Mouse (Mus musculus): ENCODE measurements around the gene Tap1. TPM values are rescaled to one million over a fixed set of nuclear protein-coding genes. Genes with fewer than 3 reads are reported as not detected.

Gene Tap1
- polyA plus RNA-seq, 1 experiment, result 55.9 TPM

DNA sequence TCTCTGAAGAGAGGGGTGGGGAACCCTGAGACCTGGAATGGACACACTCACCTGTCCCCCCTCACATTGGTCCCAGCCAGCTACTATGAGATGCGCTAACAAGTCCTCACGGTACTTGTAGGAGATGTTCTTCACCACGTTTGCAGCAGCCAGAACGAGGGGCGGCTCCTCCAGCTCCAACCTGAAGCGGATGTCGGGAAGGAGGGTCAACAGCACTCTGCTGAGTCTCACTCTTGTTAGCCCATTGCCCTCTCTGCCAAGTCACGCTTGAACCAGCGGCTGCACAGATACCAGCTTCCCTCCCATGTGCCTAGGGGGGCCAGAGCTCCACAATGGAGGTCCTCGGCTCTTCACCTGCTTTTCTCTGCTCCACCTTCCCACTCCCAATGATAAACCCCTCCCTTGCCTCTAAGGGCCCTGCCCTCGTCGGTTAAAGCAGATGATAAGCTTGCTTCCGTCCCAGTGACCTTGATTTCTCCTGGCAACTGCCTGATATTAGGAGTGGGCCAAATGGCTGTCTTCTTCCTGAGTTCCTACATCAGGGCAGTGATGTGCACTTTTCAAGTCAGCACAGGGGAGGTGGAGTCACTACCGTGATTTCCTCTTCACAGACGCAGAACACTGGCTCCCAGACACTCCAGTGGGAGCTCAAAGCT lies 3.7 kb upstream of the Tap1 start:
- WGBS, result 76% methylated on average over 15 of the region's 15 CpGs
- Histone ChIP-seq H3K4me1 (ENCODE audit: control insufficient read depth, insufficient read depth, low read length) (peaks cover 2% of the 10 kb centered on the region), H3K4me3 (replicated peaks; ENCODE audit: control insufficient read depth, low read depth, low read length) (no peak overlapping the region), H3K27ac (ENCODE audit: control insufficient read depth, insufficient read depth, low read depth, low read length, poor library complexity) (no peak overlapping the region)
- TF ChIP-seq POLR2A (IDR thresholded peaks at IDR 0.05; ENCODE audit: borderline replicate concordance, control insufficient read depth, low read depth, low read length), result no peak
- no peak for TF ChIP-seq CTCF (IDR thresholded peaks at IDR 0.05; ENCODE audit: control insufficient read depth, insufficient read depth, low read length)

DNA sequence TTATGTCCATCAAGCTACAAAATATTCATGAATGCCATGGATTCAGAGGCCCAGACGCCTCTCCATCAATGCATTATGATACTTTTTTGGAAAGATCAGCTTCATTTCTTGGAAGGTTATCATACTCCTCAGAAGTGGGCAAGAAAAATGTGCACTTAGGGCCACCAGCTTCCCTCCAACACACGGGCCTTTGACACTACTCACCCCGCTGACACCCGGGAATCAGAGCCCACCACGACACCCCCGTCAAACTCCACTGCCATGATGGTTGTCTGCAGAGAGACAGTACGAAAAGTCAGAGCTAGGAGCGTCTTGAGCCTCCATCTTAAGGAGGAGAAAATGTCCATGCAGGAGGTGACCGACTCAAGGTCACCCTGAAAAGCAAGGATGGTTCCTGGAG lies 1.8 kb upstream of the Tap1 start:
- Histone ChIP-seq H3K4me1 (ENCODE audit: control insufficient read depth, insufficient read depth, low read length) (peaks cover 2% of the 10 kb centered on the region), H3K4me3 (replicated peaks; ENCODE audit: control insufficient read depth, low read depth, low read length) (no peak overlapping the region), H3K27ac (ENCODE audit: control insufficient read depth, insufficient read depth, low read depth, low read length, poor library complexity) (no peak overlapping the region)
- WGBS, result 74% methylated on average over 9 of the region's 9 CpGs
- TF ChIP-seq CTCF (IDR thresholded peaks at IDR 0.05; ENCODE audit: control insufficient read depth, insufficient read depth, low read length) (no peak), POLR2A (IDR thresholded peaks at IDR 0.05; ENCODE audit: borderline replicate concordance, control insufficient read depth, low read depth, low read length) (no peak)

DNA sequence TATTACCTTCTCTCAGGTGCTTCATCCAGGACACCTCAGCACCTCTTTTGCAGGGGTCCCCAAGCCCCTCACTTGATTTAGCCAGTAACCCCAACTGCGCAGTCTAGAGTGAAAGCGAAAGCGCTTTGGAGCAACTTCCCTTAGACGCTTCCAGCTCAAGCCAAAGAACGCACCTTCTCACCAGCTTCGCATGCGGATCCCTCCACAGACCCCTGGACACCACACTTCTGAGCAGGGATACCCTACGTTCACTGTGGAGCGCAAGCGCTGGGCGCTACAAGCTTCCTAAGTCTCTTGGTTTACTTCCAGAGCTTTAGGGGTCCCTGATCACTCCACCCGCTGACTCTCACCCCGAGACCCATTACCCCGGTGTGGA lies 480 bp upstream of the Tap1 start:
- under 1% methylated on average over 14 of the region's 14 CpGs for WGBS
- Histone ChIP-seq H3K27ac (ENCODE audit: control insufficient read depth, insufficient read depth, low read depth, low read length, poor library complexity) (peak overlapping the region; percentile 94), H3K4me1 (ENCODE audit: control insufficient read depth, insufficient read depth, low read length) (peaks cover 2% of the 10 kb centered on the region), H3K4me3 (replicated peaks; ENCODE audit: control insufficient read depth, low read depth, low read length) (peak overlapping the region; percentile 97)
- TF ChIP-seq POLR2A (IDR thresholded peaks at IDR 0.05; ENCODE audit: borderline replicate concordance, control insufficient read depth, low read depth, low read length), result no peak
- TF ChIP-seq CTCF (IDR thresholded peaks at IDR 0.05; ENCODE audit: control insufficient read depth, insufficient read depth, low read length), result no peak

DNA sequence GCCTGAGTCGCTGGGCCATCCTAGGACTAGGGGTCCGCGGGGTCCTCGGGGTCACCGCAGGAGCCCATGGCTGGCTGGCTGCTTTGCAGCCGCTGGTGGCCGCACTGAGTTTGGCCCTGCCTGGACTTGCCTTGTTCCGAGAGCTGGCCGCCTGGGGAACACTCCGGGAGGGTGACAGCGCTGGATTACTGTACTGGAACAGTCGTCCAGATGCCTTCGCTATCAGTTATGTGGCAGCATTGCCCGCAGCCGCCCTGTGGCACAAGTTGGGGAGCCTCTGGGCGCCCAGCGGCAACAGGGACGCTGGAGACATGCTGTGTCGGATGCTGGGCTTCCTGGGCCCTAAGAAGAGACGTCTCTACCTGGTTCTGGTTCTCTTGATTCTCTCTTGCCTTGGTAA lies 657 bp downstream of the Tap1 start:
- Histone ChIP-seq H3K27ac (ENCODE audit: control insufficient read depth, insufficient read depth, low read depth, low read length, poor library complexity) (peak overlapping the region; percentile 94), H3K4me3 (replicated peaks; ENCODE audit: control insufficient read depth, low read depth, low read length) (peak overlapping the region; percentile 97), H3K4me1 (ENCODE audit: control insufficient read depth, insufficient read depth, low read length) (peaks cover 2% of the 10 kb centered on the region)
- TF ChIP-seq POLR2A (IDR thresholded peaks at IDR 0.05; ENCODE audit: borderline replicate concordance, control insufficient read depth, low read depth, low read length) (no peak), CTCF (IDR thresholded peaks at IDR 0.05; ENCODE audit: control insufficient read depth, insufficient read depth, low read length) (no peak)
- under 1% methylated on average over 20 of the region's 20 CpGs for WGBS

DNA sequence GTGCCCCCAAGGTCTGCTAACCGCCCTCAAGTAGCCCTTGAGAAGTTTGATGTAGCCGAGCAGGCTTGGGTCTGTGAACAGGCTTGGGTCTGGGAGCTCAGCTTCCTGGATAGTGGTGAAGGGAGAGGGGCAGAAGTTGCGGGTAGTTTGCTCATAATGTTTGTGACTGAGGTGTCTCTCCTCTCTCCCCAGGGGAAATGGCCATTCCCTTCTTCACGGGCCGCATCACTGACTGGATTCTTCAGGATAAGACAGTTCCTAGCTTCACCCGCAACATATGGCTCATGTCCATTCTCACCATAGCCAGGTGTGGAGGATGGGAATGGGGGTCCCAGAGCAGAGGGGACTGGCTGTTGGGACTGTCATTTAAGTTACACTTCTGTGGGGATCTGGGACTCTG lies 1.6 kb downstream of the Tap1 start:
- Histone ChIP-seq H3K4me1 (ENCODE audit: control insufficient read depth, insufficient read depth, low read length) (peaks cover 2% of the 10 kb centered on the region), H3K27ac (ENCODE audit: control insufficient read depth, insufficient read depth, low read depth, low read length, poor library complexity) (no peak overlapping the region), H3K4me3 (replicated peaks; ENCODE audit: control insufficient read depth, low read depth, low read length) (peak overlapping the region; percentile 34)
- TF ChIP-seq POLR2A (IDR thresholded peaks at IDR 0.05; ENCODE audit: borderline replicate concordance, control insufficient read depth, low read depth, low read length), result no peak
- TF ChIP-seq CTCF (IDR thresholded peaks at IDR 0.05; ENCODE audit: control insufficient read depth, insufficient read depth, low read length), result no peak
- 34% methylated on average over 6 of the region's 6 CpGs for WGBS

DNA sequence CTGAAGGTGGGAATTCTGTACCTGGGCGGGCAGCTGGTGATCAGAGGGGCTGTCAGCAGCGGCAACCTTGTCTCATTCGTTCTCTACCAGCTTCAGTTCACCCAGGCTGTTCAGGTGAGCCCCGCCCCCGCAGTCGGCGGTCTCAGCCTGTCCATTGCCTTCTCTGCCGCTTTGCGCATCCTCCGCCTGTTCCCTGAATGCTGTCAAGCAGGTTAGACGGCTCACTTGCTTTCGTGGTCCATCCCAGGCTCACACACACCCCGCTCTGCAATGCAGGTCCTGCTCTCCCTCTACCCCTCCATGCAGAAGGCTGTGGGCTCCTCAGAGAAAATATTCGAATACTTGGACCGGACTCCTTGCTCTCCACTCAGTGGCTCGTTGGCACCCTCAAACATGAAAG lies 5.5 kb downstream of the Tap1 start:
- WGBS, result 87% methylated on average over 16 of the region's 16 CpGs

DNA sequence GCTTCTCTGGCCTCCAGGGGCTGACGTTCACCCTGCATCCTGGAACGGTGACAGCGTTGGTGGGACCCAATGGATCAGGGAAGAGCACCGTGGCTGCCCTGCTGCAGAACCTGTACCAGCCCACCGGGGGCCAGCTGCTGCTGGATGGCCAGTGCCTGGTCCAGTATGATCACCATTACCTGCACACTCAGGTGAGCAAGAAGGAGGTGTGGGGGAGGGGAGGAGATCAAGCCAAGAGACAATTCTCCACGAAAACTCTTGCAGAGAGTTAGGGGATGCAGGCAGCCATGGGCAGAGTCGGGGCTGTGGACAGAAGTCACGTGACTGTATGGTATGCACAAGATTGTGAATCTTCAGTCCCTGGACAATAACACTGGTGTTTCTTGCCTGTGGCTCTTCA lies 6.1 kb downstream of the Tap1 start:
- H3K4me1 ChIP-seq (ENCODE audit: control insufficient read depth, insufficient read depth, low read length), result peaks cover 1% of the 10 kb centered on the region; the same call in 1 of the 2 replicates
- H3K27ac ChIP-seq (ENCODE audit: control insufficient read depth, insufficient read depth, low read depth, low read length, poor library complexity), result no peak overlapping the region
- TF ChIP-seq POLR2A (IDR thresholded peaks at IDR 0.05; ENCODE audit: borderline replicate concordance, control insufficient read depth, low read depth, low read length) (no peak), CTCF (IDR thresholded peaks at IDR 0.05; ENCODE audit: control insufficient read depth, insufficient read depth, low read length) (no peak)
- no peak overlapping the region for H3K4me3 ChIP-seq (replicated peaks; ENCODE audit: control insufficient read depth, low read depth, low read length)
- 74% methylated on average over 8 of the region's 8 CpGs for WGBS

More for the DNA sequence above, 5.5 kb downstream of the Tap1 start:
- no peak overlapping the region for H3K27ac ChIP-seq (ENCODE audit: control insufficient read depth, insufficient read depth, low read depth, low read length, poor library complexity)
- H3K4me1 ChIP-seq (ENCODE audit: control insufficient read depth, insufficient read depth, low read length), result peaks cover 1% of the 10 kb centered on the region; the same call in 1 of the 2 replicates
- no peak overlapping the region for H3K4me3 ChIP-seq (replicated peaks; ENCODE audit: control insufficient read depth, low read depth, low read length)
- TF ChIP-seq POLR2A (IDR thresholded peaks at IDR 0.05; ENCODE audit: borderline replicate concordance, control insufficient read depth, low read depth, low read length) (no peak), CTCF (IDR thresholded peaks at IDR 0.05; ENCODE audit: control insufficient read depth, insufficient read depth, low read length) (no peak)

DNA sequence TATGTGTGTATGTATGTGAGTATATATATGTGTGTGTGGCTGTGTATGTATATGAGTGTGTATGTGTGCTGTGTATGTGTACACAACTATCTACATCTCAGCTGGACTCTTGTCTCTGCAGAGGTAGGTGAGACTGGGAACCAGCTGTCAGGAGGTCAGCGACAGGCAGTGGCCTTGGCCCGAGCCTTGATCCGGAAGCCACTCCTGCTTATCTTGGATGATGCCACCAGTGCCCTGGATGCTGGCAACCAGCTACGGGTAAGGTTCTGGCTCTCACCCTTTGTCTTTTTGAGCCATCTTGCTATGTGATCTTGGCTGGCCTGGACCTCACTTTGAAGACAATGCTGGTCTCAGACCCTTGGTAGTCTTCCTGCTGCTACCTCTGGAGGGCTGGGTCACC lies 7.4 kb downstream of the Tap1 start:
- TF ChIP-seq POLR2A (IDR thresholded peaks at IDR 0.05; ENCODE audit: borderline replicate concordance, control insufficient read depth, low read depth, low read length), result no peak
- TF ChIP-seq CTCF (IDR thresholded peaks at IDR 0.05; ENCODE audit: control insufficient read depth, insufficient read depth, low read length), result no peak
- 90% methylated on average over 4 of the region's 4 CpGs for WGBS
- H3K4me1 ChIP-seq (ENCODE audit: control insufficient read depth, insufficient read depth, low read length), result peaks cover 1% of the 10 kb centered on the region; the same call in 1 of the 2 replicates
- no peak overlapping the region for H3K4me3 ChIP-seq (replicated peaks; ENCODE audit: control insufficient read depth, low read depth, low read length)
- H3K27ac ChIP-seq (ENCODE audit: control insufficient read depth, insufficient read depth, low read depth, low read length, poor library complexity), result no peak overlapping the region

DNA sequence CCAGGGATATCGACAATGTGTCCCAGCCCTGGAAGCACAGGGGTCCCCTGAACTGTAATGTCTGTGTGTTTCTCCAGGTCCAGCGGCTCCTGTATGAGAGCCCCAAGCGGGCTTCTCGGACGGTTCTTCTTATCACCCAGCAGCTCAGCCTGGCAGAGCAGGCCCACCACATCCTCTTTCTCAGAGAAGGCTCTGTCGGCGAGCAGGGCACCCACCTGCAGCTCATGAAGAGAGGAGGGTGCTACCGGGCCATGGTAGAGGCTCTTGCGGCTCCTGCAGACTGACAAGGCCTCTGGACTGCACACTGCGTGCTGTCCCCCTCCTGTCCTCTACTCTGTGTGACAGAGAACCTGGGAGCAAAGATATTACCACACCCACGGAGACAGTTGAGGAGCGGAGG lies 9.1 kb downstream of the Tap1 start:
- WGBS, result 6% methylated on average over 12 of the region's 12 CpGs
- TF ChIP-seq POLR2A (IDR thresholded peaks at IDR 0.05; ENCODE audit: borderline replicate concordance, control insufficient read depth, low read depth, low read length) (peak; percentile 23; the same call in 1 of the 2 replicates), CTCF (IDR thresholded peaks at IDR 0.05; ENCODE audit: control insufficient read depth, insufficient read depth, low read length) (no peak)
- peak overlapping the region; percentile 58 for H3K27ac ChIP-seq (ENCODE audit: control insufficient read depth, insufficient read depth, low read depth, low read length, poor library complexity)
- peaks cover 1% of the 10 kb centered on the region; the same call in 1 of the 2 replicates for H3K4me1 ChIP-seq (ENCODE audit: control insufficient read depth, insufficient read depth, low read length)
- H3K4me3 ChIP-seq (replicated peaks; ENCODE audit: control insufficient read depth, low read depth, low read length), result no peak overlapping the region
